Mouse (Mus musculus): ENCODE data around the gene Tspoap1.

- no peak for TF ChIP-seq CTCF (IDR thresholded peaks at IDR 0.05; ENCODE audit: control insufficient read depth, insufficient read depth, low read length)
- TF ChIP-seq POLR2A (IDR thresholded peaks at IDR 0.05; ENCODE audit: borderline replicate concordance, control insufficient read depth, low read depth, low read length) = no peak
Measured at GRCm38 (mm10) chr11:87720839-87721238, 39.5 kb upstream of the Tspoap1 start.

Data from bone marrow, adult 2 months (tissue).